Mouse (Mus musculus): ENCODE data around the gene Fbxo41.
"Not testable (repeated sequence)": the region's sequence is repeated elsewhere in the genome, so short reads cannot be mapped to it uniquely, and the experiment has no call there.

Gene Fbxo41

DNA sequence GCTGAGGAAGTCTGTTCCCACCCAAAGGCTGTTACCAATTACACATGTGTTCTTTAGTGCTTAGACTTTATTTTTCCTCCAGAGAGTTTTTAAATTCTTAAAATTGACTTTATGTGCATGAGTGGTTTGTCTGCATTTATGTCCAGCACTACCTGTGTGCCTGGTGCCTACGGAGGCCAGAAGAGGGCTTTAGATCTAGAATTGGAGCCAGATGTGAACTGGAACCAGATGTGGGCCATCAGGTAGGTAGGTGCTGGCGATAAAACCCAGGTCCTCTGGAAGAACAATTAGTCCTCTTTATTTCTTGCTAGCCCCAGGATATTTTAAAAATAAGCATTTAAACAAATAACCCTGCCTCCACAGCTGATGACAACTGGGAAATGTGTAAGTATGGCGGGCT lies 11.2 kb downstream of the Fbxo41 start:
- no peak for DNase-seq (ENCODE audit: low read depth, low spot score)

GRCm38 (mm10) chr6:85490252-85490651 lies 12.5 kb downstream of the Fbxo41 start:
- no peak for DNase-seq (ENCODE audit: low read depth, low spot score)

GRCm38 (mm10) chr6:85489717-85490116 lies 13.1 kb downstream of the Fbxo41 start:
- no peak for DNase-seq (ENCODE audit: low read depth, low spot score)

GRCm38 (mm10) chr6:85488510-85488909 lies 14.3 kb downstream of the Fbxo41 start:
- DNase-seq (ENCODE audit: low read depth, low spot score) = no peak

DNA sequence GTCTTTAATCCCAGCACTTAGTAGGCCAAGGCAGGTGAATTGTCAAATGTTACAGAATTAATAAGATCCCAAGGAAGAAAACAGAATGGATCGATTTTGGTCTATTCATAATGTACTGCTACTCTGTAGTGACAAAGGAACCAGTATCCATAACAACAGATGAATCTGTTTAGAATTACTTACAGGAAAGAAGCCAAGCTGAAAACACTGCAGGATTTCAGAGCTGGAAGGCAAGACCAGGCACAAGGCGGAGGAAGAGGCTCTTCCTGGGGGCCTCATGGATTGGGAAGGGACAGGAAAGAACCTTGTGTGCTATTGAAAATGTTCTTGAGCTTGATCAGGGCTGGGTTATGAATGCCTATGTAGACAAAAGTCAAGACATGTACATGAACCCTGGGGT lies 17.1 kb downstream of the Fbxo41 start:
- no peak for DNase-seq (ENCODE audit: low read depth, low spot score)

- no peak for DNase-seq (ENCODE audit: low read depth, low spot score)
Measured at GRCm38 (mm10) chr6:85483843-85484721, 18.7 kb downstream of the Fbxo41 start.

DNA sequence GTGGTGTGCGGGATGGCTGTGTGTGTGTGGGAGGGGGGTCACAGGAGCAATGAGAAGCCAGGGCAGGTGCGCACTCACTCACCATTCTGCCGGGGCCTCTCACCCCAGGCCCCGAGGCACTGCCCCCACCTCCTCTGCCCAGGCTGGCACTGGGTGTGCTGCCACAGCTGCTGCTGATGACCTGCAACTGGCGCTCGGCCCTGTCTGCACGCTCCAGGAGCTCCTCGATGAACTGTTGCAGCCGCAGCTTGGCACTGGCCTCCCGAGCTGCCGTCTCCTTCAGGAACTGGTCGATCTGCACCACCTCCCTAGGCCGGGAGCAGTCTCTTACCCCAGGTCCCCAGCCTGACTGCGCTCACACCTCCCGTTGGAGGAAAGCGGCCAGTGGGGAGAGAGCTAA lies 22.1 kb downstream of the Fbxo41 start:
- DNase-seq (ENCODE audit: low read depth, low spot score) = no peak

GRCm38 (mm10) chr6:85479979-85480378 lies 22.8 kb downstream of the Fbxo41 start:
- no peak for DNase-seq (ENCODE audit: low read depth, low spot score)

DNA sequence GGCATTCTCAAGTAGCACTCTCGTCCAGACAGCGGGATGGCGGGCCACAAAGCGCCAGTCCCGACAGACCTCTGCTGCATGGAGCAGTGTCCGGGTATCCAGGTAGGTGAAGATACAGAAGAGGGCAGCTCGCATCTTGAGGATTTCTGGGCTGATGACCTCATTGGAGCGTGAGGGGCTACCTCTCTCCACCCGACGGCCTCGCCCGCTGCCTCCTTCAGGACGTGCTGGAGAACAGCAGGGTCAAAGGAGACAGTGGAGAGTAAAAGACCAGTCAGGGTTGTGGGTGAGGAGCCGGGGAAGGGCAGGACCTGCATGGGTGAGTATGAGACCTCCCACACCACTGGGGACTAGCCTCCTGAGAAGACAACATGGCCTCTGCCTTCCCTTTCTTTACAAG lies 24.4 kb downstream of the Fbxo41 start:
- DNase-seq (ENCODE audit: low read depth, low spot score) = no peak

DNA sequence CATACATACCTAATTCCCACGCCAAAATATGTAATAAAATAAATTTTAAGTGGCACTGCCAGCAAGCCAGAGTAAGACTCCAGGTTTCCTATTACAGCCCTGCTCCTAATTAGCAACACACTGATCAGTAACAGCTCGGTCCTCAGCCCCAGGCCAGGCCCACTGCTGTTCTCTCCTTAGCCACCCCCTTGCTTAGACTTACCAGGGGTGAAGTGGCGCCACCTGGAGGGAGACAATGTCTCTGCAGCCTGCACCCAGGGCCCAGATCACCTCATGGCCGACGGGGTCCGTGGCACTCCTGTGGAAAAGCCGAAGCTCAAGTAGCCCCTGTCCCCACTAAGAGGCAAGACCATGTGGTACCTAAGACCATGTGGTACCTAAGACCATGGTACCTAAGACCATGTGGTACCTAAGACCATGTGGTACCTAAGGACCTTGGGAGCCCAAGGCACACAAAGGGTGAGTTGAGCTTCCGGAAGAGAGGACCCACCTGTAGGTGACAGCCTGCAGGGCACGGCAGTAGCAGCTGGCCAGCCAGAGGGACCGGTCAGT lies 25.4 kb downstream of the Fbxo41 start:
- peak; percentile 3 for DNase-seq (ENCODE audit: low read depth, low spot score)

DNA sequence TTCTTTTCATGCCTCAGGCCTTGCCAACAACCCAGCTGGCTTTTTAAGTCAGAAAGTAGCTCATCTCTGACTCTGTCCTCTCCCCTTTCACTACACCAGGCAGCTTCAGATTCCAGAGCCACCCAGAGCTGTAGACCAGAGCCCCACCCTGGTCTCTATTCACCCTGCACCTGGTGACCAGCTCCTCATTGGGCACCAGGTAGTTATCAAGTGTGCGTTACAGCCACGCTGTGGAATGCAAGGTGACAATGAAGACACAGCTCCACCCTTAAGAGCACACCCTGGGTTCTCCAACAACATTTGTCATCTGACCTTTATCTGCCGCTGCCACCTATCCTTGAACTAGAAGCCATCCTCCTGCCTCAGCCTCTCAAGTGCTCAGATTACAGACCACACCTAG lies 27.2 kb downstream of the Fbxo41 start:
- no peak for DNase-seq (ENCODE audit: low read depth, low spot score)

GRCm38 (mm10) chr6:85472542-85472941 lies 30.3 kb downstream of the Fbxo41 start:
- no peak for DNase-seq (ENCODE audit: low read depth, low spot score)

DNA sequence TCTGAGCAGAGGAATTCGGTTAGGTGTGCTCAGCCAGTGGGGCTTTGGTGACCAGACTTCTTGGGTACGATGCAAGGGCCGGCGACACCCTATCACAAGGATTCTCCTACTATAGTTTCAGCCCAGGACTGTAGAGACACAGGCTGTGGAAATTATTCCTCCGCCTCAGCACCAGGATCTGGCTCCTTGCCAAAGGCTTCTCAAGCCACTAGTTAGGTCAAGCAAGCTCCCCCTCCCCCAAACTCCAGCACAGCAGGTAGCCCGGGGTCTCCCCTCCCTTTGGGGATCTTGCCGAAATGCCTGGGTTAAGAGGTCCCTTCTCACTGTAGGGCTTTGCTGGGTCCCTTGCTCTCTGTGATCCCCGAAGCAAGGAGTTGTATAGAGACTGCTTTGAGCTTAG lies 30.8 kb downstream of the Fbxo41 start:
- no peak for DNase-seq (ENCODE audit: low read depth, low spot score)

DNA sequence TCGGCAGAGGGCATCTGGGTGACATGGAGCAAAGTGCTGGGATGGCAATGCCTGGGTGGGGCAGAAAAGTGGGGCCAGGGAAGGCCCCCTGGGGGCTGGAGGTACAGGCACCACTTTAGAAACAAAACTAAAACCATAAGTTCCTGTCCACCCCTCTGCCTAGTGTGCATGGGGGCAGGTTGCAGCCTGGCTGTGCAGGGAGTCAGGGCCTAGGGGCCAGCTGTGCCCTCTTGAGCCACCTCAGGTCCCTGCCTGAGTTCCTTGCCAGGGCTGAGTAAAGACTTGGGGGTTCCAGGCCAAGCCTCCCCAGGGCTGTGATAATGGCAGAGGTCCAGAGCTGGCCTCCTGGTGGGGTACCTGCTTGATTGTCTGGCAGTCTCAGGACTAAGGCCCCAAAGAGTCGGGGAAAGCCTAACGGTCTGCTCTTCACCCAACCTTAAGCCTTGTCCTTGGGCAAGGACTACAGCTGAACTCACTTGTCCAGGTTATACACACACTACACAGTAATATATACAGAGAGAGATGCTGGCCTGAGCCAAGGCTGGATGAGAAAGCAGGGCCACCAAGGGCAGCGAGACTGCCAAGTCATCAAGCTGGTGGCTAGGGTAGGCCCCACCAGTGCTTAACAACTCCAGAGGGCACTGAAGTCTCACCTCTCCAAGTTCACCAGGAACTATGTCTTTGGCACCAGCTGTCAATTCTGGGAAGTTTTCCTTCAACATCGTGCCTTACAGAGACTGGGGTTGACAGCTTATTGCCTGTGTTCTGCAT lies 32.9 kb downstream of the Fbxo41 start:
- no peak for DNase-seq (ENCODE audit: low read depth, low spot score)

- no peak for DNase-seq (ENCODE audit: low read depth, low spot score)
Measured at GRCm38 (mm10) chr6:85465381-85465780, 37.4 kb downstream of the Fbxo41 start.

GRCm38 (mm10) chr6:85459621-85460020 lies 43.2 kb downstream of the Fbxo41 start:
- no peak for DNase-seq (ENCODE audit: low read depth, low spot score)

DNA sequence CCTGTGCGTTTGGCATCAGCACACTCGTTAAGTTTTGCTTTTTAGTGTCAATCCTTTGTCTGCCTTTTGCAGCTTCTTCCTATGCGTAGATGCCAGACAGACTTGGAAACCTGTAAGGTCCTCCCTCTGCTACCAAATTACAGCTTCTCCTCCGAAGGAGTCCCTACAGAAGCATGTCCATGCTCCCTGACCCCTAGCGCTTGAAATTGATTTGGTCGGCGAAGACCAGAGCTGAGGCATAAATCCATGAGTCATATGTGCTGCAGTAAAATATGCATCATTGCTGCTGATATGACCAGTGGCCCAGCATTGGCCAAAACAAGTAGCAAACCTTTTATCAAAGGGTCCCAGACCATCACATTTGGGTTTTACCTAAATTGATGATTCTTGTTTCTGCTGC lies 50.0 kb downstream of the Fbxo41 start:
- peak; percentile 43 for DNase-seq (ENCODE audit: low read depth, low spot score)

DNA sequence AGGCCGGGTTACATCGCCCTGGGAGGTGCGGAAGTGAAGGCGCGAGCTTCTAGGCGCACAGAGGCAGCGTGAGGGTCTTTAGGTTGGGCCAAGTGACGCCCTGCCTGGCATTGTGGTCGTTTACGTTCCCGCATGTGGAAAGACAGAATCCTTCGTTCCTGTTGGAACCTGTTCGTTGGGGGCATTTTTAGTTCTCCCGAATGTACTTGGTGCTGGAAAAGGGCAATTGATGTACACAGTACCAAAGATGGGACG lies 50.5 kb downstream of the Fbxo41 start:
- peak; percentile 16 for DNase-seq (ENCODE audit: low read depth, low spot score)

DNA sequence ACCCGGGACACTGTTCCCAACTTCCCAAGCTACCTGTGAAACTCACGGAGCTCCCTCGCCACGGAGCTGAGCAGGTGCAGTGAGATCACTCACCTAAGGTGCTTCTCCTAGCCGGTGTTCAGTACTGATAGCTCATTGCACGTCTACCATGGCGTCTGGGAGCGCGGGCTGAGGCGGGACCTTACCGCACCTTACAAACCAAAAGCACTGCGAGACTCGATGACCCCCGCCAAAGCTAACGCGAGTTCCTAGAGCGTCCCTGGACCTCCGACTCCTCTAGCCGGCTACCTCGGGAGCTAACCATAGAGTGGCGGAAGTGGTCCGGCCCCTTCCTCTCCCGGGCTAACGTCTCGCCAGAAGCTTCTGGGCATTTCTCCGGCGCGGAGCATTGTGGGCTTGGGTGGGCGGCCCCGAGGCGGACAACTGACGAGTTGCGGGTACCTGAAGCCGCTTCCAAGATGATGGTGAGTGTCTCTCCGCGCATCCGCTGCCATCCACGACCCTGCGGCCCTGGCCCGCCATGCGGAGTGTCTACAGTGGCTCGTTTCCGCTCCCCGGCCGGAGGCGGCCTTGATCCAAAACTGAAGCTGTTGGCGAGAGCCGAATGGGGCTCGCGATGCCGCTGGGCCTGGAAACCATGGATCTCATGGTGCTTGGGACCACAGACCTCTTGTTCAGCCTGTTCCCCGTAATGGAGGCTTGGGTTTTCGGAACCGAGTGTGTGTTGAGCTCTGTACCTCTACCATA lies 51.0 kb downstream of the Fbxo41 start, which contains the start of gene Pradc1:
Pradc1 (minus strand) TSS at position 307 of the 747 bp plus-strand sequence.
- DNase-seq (ENCODE audit: low read depth, low spot score) = peak; percentile 83

GRCm38 (mm10) chr6:85450697-85451663 lies 51.8 kb downstream of the Fbxo41 start, which contains the start of gene Cct7:
TSS of gene Cct7 (plus strand) at chr6:85451514.
- DNase-seq (ENCODE audit: low read depth, low spot score) = peak; percentile 99

DNA sequence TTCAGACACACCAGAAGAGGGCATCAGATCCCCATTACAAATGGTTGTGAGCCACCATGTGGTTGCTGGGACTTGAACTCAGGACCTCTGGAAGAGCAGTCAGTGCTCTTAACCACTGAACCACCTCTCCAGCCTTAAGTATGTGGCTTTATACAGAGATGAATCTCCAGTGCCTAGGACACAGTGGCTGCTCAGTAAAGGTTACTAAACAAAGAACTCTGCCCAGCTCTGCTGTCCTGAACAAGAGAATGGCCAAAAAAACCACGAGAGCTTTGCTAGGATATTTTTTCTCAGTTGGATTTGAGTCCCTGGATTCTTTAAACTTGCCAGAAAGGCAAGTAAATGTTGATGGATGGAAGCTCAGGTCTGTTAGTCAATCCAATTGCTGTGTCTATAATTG lies 52.7 kb downstream of the Fbxo41 start:
- DNase-seq (ENCODE audit: low read depth, low spot score) = not testable (repeated sequence)

Data from c-Kit-negative CD71-positive TER-119-positive erythroid progenitor cells, embryonic 14.5 days (primary cell).